ENCODE assay signal across 15 mouse cellular contexts in the genomic region with DNA sequence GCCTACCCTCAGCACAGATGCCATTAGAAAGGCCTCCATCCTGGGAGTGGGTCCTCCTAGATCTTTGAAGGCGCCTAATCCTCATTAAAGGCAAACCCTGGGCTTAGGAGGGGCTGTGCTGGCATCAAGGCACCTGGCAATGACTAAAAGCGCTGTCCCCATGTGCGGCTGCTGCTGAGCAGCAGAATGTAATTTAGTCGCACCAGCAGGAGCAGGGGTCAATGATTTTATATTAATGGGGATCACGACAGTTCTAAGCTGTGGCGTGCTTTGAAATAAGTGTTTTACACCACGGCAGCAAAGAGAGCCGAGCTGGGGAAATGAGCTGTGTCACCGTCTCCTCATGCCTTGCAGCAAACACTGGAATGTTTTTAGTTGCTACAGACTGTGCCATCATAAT.
DNase-seq lines count a peak whose midpoint lies in the region; ATAC-seq and TF ChIP-seq lines count a peak whose summit lies in the region.
"Had no signal": no experiment of that assay in that cellular context is flagged by ENCODE, and none has a peak within 500 bp of the region (broad histone marks: within the 10 kb centered on the region; RNA-seq: fewer than 3 reads in every experiment).

No protein-coding gene starts in this region.

- DNase-seq in kidney, postnatal 0 days (ENCODE audit: low spot score) = peak; percentile 4
- peak; percentile 46 for DNase-seq in retina, postnatal 1 day
- DNase-seq in layer of hippocampus, adult 2 months (ENCODE audit: low spot score in 2 of 2) = no peak
- DNase-seq in thymus, postnatal 36 days = no peak
- no peak for DNase-seq in cerebellum, adult 9-11 months
- DNase-seq: B cell, adult 2 months; cerebellum, adult 8-10 months; gastrocnemius, postnatal 25 days; kidney, adult 9 months had no signal

- no peak overlapping the region for H3K4me2 ChIP-seq in kidney, postnatal 0 days (ENCODE audit: low read length)
- H3K4me2 ChIP-seq in kidney, embryonic 14.5 days (replicated peaks; ENCODE audit: low read depth, low read length) = no peak overlapping the region
- H3K4me2 ChIP-seq in hindbrain, embryonic 13.5 days = peak overlapping the region; percentile 40; the same call in 1 of the 2 replicates
- peak overlapping the region; percentile 37 for H3K4me2 ChIP-seq in midbrain, embryonic 13.5 days (replicated peaks)
- H3K4me2 ChIP-seq: liver, embryonic 12.5 days had no signal

- no peaks in the 10 kb centered on the region for H3K36me3 ChIP-seq in kidney, postnatal 0 days (ENCODE audit: insufficient read depth, low read length)
- H3K36me3 ChIP-seq in kidney, embryonic 14.5 days (ENCODE audit: control insufficient read depth, insufficient read depth, low read length) = no peaks in the 10 kb centered on the region
- H3K36me3 ChIP-seq in hindbrain, embryonic 13.5 days = no peaks in the 10 kb centered on the region
- H3K36me3 ChIP-seq in midbrain, embryonic 13.5 days = no peaks in the 10 kb centered on the region
- H3K36me3 ChIP-seq: G1E; liver, embryonic 12.5 days had no signal

- H3K9me3 ChIP-seq in kidney, postnatal 0 days (replicated peaks; ENCODE audit: low read length) = no peaks in the 10 kb centered on the region
- no peaks in the 10 kb centered on the region for H3K9me3 ChIP-seq in kidney, embryonic 14.5 days (ENCODE audit: control insufficient read depth, low read length)
- H3K9me3 ChIP-seq in hindbrain, embryonic 13.5 days = 0 out of 2 replicates have a peak, but pooled peaks cover under 1% of the 10 kb centered on the region
- H3K9me3 ChIP-seq in midbrain, embryonic 13.5 days = peaks cover 3% of the 10 kb centered on the region; the same call in 1 of the 2 replicates
- H3K9me3 ChIP-seq: liver, embryonic 12.5 days had no signal

- no peaks in the 10 kb centered on the region for H3K4me1 ChIP-seq in kidney, postnatal 0 days (replicated peaks; ENCODE audit: insufficient read depth, low read length)
- H3K4me1 ChIP-seq in kidney, embryonic 14.5 days (ENCODE audit: control insufficient read depth, insufficient read depth, low read length) = no peaks in the 10 kb centered on the region
- H3K4me1 ChIP-seq in hindbrain, embryonic 13.5 days (replicated peaks) = peaks cover 5% of the 10 kb centered on the region
- H3K4me1 ChIP-seq in midbrain, embryonic 13.5 days (replicated peaks) = peaks cover 11% of the 10 kb centered on the region
- H3K4me1 ChIP-seq: liver, embryonic 12.5 days had no signal

- ATAC-seq in kidney, postnatal 0 days (replicated peaks; ENCODE audit: low FRiP score, low read depth) = no peak
- no peak for ATAC-seq in kidney, embryonic 14.5 days (ENCODE audit: low FRiP score, low TSS enrichment)
- peak; percentile 78 for ATAC-seq in hindbrain, embryonic 13.5 days (ENCODE audit: low FRiP score)
- peak; percentile 95 for ATAC-seq in midbrain, embryonic 13.5 days
- ATAC-seq: liver, embryonic 12.5 days had no signal

- no peak overlapping the region for H3K27ac ChIP-seq in kidney, postnatal 0 days
- H3K27ac ChIP-seq in kidney, embryonic 14.5 days (ENCODE audit: low read depth, low read length) = no peak overlapping the region
- H3K27ac ChIP-seq in hindbrain, embryonic 13.5 days = peak overlapping the region; percentile 66
- H3K27ac ChIP-seq in midbrain, embryonic 13.5 days = peak overlapping the region; percentile 46
- H3K27ac ChIP-seq in layer of hippocampus, adult 2 months = no peak overlapping the region
- H3K27ac ChIP-seq: liver, embryonic 12.5 days; macrophage had no signal

- no peak overlapping the region for H3K4me3 ChIP-seq in kidney, postnatal 0 days (replicated peaks; ENCODE audit: low read depth, low read length)
- H3K4me3 ChIP-seq in kidney, embryonic 14.5 days (ENCODE audit: low read length) = no peak overlapping the region
- no peak overlapping the region for H3K4me3 ChIP-seq in hindbrain, embryonic 13.5 days
- H3K4me3 ChIP-seq in midbrain, embryonic 13.5 days (replicated peaks) = no peak overlapping the region
- no peak overlapping the region for H3K4me3 ChIP-seq in layer of hippocampus, adult 2 months
- H3K4me3 ChIP-seq: liver, embryonic 12.5 days had no signal

- H3K9ac ChIP-seq in kidney, postnatal 0 days (ENCODE audit: low read depth, low read length) = no peak overlapping the region
- no peak overlapping the region for H3K9ac ChIP-seq in kidney, embryonic 14.5 days (ENCODE audit: low read depth, low read length)
- H3K9ac ChIP-seq in hindbrain, embryonic 13.5 days = peak overlapping the region; percentile 58; the same call in 1 of the 2 replicates
- 0 out of 2 replicates have a peak overlapping the region, but pooled peaks have one; percentile 4 for H3K9ac ChIP-seq in midbrain, embryonic 13.5 days (replicated peaks)
- H3K9ac ChIP-seq: liver, embryonic 12.5 days had no signal

- no peak for TF ChIP-seq CTCF in kidney, postnatal 0 days (IDR thresholded peaks at IDR 0.05; ENCODE audit: low read depth)
- TF ChIP-seq CTCF in layer of hippocampus, adult 2 months (conservative IDR thresholded peaks at IDR 0.05) = no peak

- 25% methylated on average over 9 of the region's 9 CpGs for WGBS in kidney, postnatal 0 days
- 26% methylated on average over 9 of the region's 9 CpGs for WGBS in kidney, embryonic 14.5 days
- 13% methylated on average over 9 of the region's 9 CpGs for WGBS in hindbrain, embryonic 13.5 days
- 10% methylated on average over 9 of the region's 9 CpGs for WGBS in midbrain, embryonic 13.5 days

- no peaks in the 10 kb centered on the region for H3K27me3 ChIP-seq in kidney, postnatal 0 days (ENCODE audit: insufficient read depth, low read length)
- H3K27me3 ChIP-seq in kidney, embryonic 14.5 days (ENCODE audit: control insufficient read depth, insufficient read depth, low read length) = no peaks in the 10 kb centered on the region
- no peaks in the 10 kb centered on the region for H3K27me3 ChIP-seq in hindbrain, embryonic 13.5 days
- no peaks in the 10 kb centered on the region for H3K27me3 ChIP-seq in midbrain, embryonic 13.5 days
- H3K27me3 ChIP-seq: liver, embryonic 12.5 days had no signal

Comparison
In these comparisons a context has a peak if more than half of its experiments do, and no peak if none do; other contexts are left out.
1. ATAC-seq: peak in hindbrain, embryonic 13.5 days (single experiment) and midbrain, embryonic 13.5 days (single experiment); none in kidney, postnatal 0 days (single experiment) and kidney, embryonic 14.5 days (single experiment).
2. DNase-seq: peak in kidney, postnatal 0 days (single experiment) and retina, postnatal 1 day (single experiment); none in layer of hippocampus, adult 2 months (0 of 2), thymus, postnatal 36 days (0 of 2) and cerebellum, adult 9-11 months (single experiment).
3. H3K27ac ChIP-seq: peak in hindbrain, embryonic 13.5 days (single experiment) and midbrain, embryonic 13.5 days (single experiment); none in kidney, postnatal 0 days (single experiment), kidney, embryonic 14.5 days (single experiment) and layer of hippocampus, adult 2 months (single experiment).
4. H3K4me2 ChIP-seq: peak in hindbrain, embryonic 13.5 days (single experiment) and midbrain, embryonic 13.5 days (single experiment); none in kidney, postnatal 0 days (single experiment) and kidney, embryonic 14.5 days (single experiment).
5. H3K9ac ChIP-seq: peak in hindbrain, embryonic 13.5 days (single experiment) and midbrain, embryonic 13.5 days (single experiment); none in kidney, postnatal 0 days (single experiment) and kidney, embryonic 14.5 days (single experiment).